Mouse (Mus musculus) C3H10T1/2 (cell line): Measurements from ENCODE around the gene Iqcf3. TPM values are rescaled to one million over a fixed set of nuclear protein-coding genes. Genes with fewer than 3 reads are reported as not detected.

ENCODE experiments used
- polyA plus RNA-seq, 2 experiments: library from polyadenylated mRNA; unstranded; fragments of >200 nt; fragmentation: generic; extraction: Trizol; gene quantifications; one replicate each; pipeline ENCODE4 v1.2.1; 2012; ENCODE audit warnings: missing spikeins in 2 of 2

The Iqcf3 gene
- not detected for polyA plus RNA-seq

GRCm38 (mm10) chr9:106561531-106561930 lies at the start of gene Iqcf3:
Iqcf3 (minus strand) TSS chr9:106561631.

DNA sequence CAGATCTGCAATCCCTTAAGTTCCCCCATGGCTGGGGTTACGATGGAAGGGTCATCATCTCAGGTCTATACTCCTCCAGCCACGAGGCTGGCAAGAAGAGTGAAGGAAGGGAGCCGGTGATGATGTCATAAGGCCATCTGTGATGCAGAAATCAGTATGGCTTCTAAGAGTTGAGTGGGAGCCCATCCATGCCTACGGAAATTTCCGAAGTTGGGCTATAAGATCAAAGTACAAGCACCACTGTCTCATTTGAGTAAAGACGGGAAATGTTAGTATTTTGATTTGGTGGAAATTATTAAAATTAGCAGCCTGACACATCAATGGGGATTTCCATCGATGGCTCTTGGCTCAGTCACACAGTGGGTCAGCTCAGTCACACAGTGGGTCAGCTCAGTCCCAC lies 9.5 kb upstream of the Iqcf3 start, which contains the start of gene Iqcf4:
Gene Iqcf4 (minus strand): TSS at position 101 of the 400 bp plus-strand sequence.

DNA sequence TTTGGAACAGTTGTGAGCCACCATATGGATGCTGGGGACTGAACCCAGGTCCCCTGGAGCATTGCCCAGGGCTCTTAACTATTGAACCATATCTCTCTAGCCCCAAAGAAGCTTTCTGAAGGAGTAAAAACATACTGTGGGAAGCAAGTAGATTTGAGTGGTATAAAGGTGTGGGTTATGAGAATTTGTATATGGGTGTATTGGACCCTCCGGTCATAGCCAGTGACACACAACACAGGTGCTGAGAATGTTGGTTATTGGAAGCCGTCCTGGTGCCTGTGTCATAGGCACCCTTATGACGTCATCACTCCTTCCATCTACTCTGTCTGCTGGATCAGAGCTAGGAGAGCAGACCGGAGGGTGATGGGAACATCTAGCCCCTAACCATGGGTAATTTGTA lies 47.2 kb downstream of the Iqcf3 start, which contains the start of gene Iqcf5:
Gene Iqcf5 (plus strand): TSS at position 301 of the 400 bp plus-strand sequence.

DNA sequence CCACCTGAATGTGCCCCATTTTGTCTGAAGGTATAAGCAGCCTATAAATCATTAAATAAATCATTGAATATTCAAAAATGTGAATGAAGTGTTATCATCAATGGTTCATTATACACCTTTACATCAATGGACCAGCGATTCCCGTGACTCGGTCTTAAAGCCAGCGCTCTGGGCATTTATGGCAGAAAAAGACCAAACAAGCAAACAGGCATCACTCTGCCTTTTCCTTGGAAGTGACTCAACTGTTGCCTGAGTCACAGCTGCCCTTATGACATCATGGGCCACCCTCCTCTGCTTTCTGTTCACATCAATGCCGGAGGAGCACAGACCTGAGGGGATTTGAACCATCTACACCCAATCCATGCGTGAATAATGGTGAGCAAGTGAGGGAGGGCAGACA lies 61.8 kb downstream of the Iqcf3 start, which contains the start of gene Iqcf1:
Gene Iqcf1 (plus strand): TSS at position 301 of the 400 bp plus-strand sequence.

DNA sequence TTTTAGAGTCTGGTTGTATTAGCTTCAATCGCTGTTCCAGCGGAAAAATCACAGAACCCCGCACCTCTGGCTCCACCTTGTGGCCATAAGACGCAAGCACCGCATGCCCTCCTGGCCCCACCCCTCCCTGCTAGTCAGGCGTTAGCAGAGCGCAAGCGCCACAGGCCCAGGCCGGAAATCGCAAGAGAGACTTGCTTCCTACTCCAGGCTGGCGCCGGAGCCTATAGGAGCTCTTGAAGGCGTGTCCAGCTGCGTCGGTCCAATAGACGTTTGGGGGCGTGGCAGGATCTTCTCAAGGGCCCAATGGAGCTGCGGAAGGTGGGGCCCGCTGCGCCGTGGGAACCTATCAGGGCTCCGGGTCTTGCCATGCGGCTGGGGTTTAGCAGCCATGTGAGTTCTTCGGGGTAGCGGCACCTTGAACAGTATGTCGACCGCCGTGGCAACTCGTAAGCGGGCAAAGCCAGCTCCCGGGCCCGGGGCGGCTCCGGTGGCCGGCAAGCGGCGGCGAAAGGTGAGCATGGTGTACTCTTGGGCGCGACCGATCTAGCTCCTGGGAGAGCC lies 84.4 kb downstream of the Iqcf3 start, which contains the start of gene Parp3:
Gene Parp3 (minus strand): TSS at position 26 of the 561 bp plus-strand sequence.

DNA sequence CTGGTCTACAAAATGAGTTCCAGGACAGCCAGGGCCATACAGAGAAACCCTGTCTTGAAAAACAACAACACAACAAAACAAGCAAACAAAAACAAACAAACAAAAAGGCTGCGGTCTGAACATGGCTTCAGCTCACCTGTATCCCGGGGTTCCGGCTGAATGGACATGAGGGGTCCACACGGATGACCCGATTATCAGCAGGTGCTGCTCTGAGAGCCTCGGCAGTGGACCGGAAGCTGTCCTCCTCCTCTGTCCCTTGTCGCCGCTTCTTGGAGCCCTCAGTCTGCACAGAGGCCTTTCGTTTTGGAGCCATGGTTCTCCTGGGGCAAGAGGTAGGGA lies 85.8 kb downstream of the Iqcf3 start, which contains the start of gene Rrp9:
Gene Rrp9 (plus strand): TSS at position 301 of the 339 bp plus-strand sequence.

GRCm38 (mm10) chr9:106465571-106466200 lies 95.7 kb downstream of the Iqcf3 start, which contains the start of gene Gpr62:
Gpr62 (minus strand) TSS chr9:106465938.

GRCm38 (mm10) chr9:106453271-106454070 lies 108.0 kb downstream of the Iqcf3 start, which contains the start of gene Pcbp4:
Pcbp4 (plus strand) TSS chr9:106453291.

Other genes with a start within 250 kb of the Iqcf3 start
- 10 to 100 TPM in 1 of 2 experiments, 1 to 10 TPM in 1; 2.0 to 12.1 TPM for gene Dusp7, start 193.0 kb downstream of the Iqcf3 start, polyA plus RNA-seq
- 100 to 1,000 TPM in 1 of 2 experiments, 10 to 100 TPM in 1; 59.4 to 106 TPM for gene Rpl29, start 132.2 kb downstream of the Iqcf3 start, polyA plus RNA-seq
- gene Acy1, start 123.3 kb downstream of the Iqcf3 start, polyA plus RNA-seq = 10 to 100 TPM; 20.4 to 31.4 TPM
- gene Abhd14b, start 114.2 kb downstream of the Iqcf3 start, polyA plus RNA-seq = 10 to 100 TPM; 25.4 to 55.1 TPM
- 10 to 100 TPM; 20.7 to 21.6 TPM for gene Abhd14a, start 114.0 kb downstream of the Iqcf3 start, polyA plus RNA-seq
- 100 to 1,000 TPM; 165 to 175 TPM for gene Pcbp4, start 108.3 kb downstream of the Iqcf3 start, polyA plus RNA-seq
- under 1 TPM; 0.07 to 0.48 TPM for gene Gpr62, start 95.7 kb downstream of the Iqcf3 start, polyA plus RNA-seq
- 10 to 100 TPM; 21.0 to 95.0 TPM for gene Rrp9, start 85.7 kb downstream of the Iqcf3 start, polyA plus RNA-seq
- 10 to 100 TPM in 1 of 2 experiments, 1 to 10 TPM in 1; 9.7 to 44.0 TPM for gene Parp3, start 84.7 kb downstream of the Iqcf3 start, polyA plus RNA-seq
- under 1 TPM in 1 of 2 experiments, not detected in 1; 0.14 TPM for gene Iqcf1, start 61.7 kb downstream of the Iqcf3 start, polyA plus RNA-seq
- gene Iqcf5, start 47.1 kb downstream of the Iqcf3 start, polyA plus RNA-seq = under 1 TPM in 1 of 2 experiments, not detected in 1; 0.07 TPM
- gene Iqcf4, start 9.4 kb upstream of the Iqcf3 start, polyA plus RNA-seq = not detected
- not detected for gene Iqcf6, start 65.0 kb upstream of the Iqcf3 start, polyA plus RNA-seq
- gene Grm2, start 94.5 kb upstream of the Iqcf3 start, polyA plus RNA-seq = not detected
- gene Tex264, start 124.3 kb upstream of the Iqcf3 start, polyA plus RNA-seq = 100 to 1,000 TPM; 117 to 130 TPM
- gene Rad54l2, start 227.6 kb upstream of the Iqcf3 start, polyA plus RNA-seq = 1 to 10 TPM in 1 of 2 experiments, under 1 TPM in 1; 0.77 to 4.0 TPM